Comparison of ENCODE assay signal across 9 mouse cellular contexts in genomic region chr5:122285767-122286150, GRCm38 (mm10). TPM values are rescaled to one million over a fixed set of nuclear protein-coding genes. Genes with fewer than 3 reads are reported as not detected.
DNase-seq lines count a peak whose midpoint lies in the region; ATAC-seq and TF ChIP-seq lines count a peak whose summit lies in the region.
"Had no signal": no experiment of that assay in that cellular context is flagged by ENCODE, and none has a peak within 500 bp of the region (broad histone marks: within the 10 kb centered on the region; RNA-seq: fewer than 3 reads in every experiment).

No protein-coding gene starts in this region.

- intact Hi-C loops in heart, postnatal 14 days (cut with DNase I) = no loop called here

- DNase-seq in heart, postnatal 14 days = no peak
- no peak for DNase-seq in G1E (ENCODE audit: low spot score)
- no peak for DNase-seq in hindbrain, embryonic 11.5 days (ENCODE audit: low spot score)
- no peak for DNase-seq in midbrain, embryonic 11.5 days (ENCODE audit: low spot score, missing footprints)
- no peak for DNase-seq in right cerebral cortex, postnatal 14 days
- DNase-seq in right cerebral cortex, adult 2 months (ENCODE audit: low spot score in 2 of 2) = no peak

- H3K4me3 ChIP-seq in heart, embryonic 14.5 days (ENCODE audit: control insufficient read depth in 1 of 2, insufficient read depth in 1 of 2, low read depth in 1 of 2, low read length in 2 of 2) = peak overlapping the region; percentile 63 to 97
- H3K4me3 ChIP-seq in G1E (ENCODE audit: low read depth, low read length) = peak overlapping the region; percentile 76; the same call in 1 of the 2 replicates
- H3K4me3 ChIP-seq in hindbrain, embryonic 11.5 days (ENCODE audit: low read depth, low read length) = peak overlapping the region; percentile 95; the same call in 1 of the 2 replicates
- H3K4me3 ChIP-seq in midbrain, embryonic 11.5 days (ENCODE audit: low read depth, low read length) = peak overlapping the region; percentile 99

- no peaks in the 10 kb centered on the region for H3K9me3 ChIP-seq in heart, embryonic 14.5 days (ENCODE audit: control insufficient read depth, low read length)
- H3K9me3 ChIP-seq in G1E (replicated peaks) = no peaks in the 10 kb centered on the region
- no peaks in the 10 kb centered on the region for H3K9me3 ChIP-seq in hindbrain, embryonic 11.5 days (ENCODE audit: control insufficient read depth, low read length)
- no peaks in the 10 kb centered on the region; the same call in 1 of the 2 replicates for H3K9me3 ChIP-seq in midbrain, embryonic 11.5 days (ENCODE audit: control insufficient read depth, low read length)

- no peak for ATAC-seq in heart, embryonic 14.5 days (ENCODE audit: insufficient number of reproducible peaks, insufficient read depth, low FRiP score, low read depth)
- no peak for ATAC-seq in G1E (ENCODE audit: extremely low read depth, insufficient number of reproducible peaks, low FRiP score, poor library complexity, severe bottlenecking)
- ATAC-seq in hindbrain, embryonic 11.5 days (ENCODE audit: low FRiP score) = no peak
- ATAC-seq in midbrain, embryonic 11.5 days (ENCODE audit: low FRiP score) = no peak
- ATAC-seq in frontal cortex, adult (ENCODE audit: low TSS enrichment) = no peak

- whole genome bisulfite sequencing in heart, embryonic 14.5 days = 47% methylated on average over 7 of the region's 7 CpGs
- 65% methylated on average over 7 of the region's 7 CpGs for WGBS in hindbrain, embryonic 11.5 days
- WGBS in midbrain, embryonic 11.5 days = 65% methylated on average over 7 of the region's 7 CpGs

- peaks cover 13% of the 10 kb centered on the region for H3K36me3 ChIP-seq in heart, embryonic 14.5 days (ENCODE audit: control insufficient read depth, insufficient read depth, low read length)
- H3K36me3 ChIP-seq in G1E (replicated peaks) = peaks cover 38% of the 10 kb centered on the region
- H3K36me3 ChIP-seq in hindbrain, embryonic 11.5 days (ENCODE audit: control insufficient read depth, insufficient read depth, low read length) = no peaks in the 10 kb centered on the region
- H3K36me3 ChIP-seq in midbrain, embryonic 11.5 days (ENCODE audit: control insufficient read depth, insufficient read depth, low read length) = no peaks in the 10 kb centered on the region

- H3K27me3 ChIP-seq in heart, embryonic 14.5 days (ENCODE audit: control insufficient read depth, insufficient read depth, low read length) = no peaks in the 10 kb centered on the region
- H3K27me3 ChIP-seq in G1E (ENCODE audit: insufficient read depth, low read length) = peaks cover 5% of the 10 kb centered on the region
- H3K27me3 ChIP-seq in hindbrain, embryonic 11.5 days (ENCODE audit: control insufficient read depth, insufficient read depth, low read length) = no peaks in the 10 kb centered on the region
- H3K27me3 ChIP-seq in midbrain, embryonic 11.5 days (ENCODE audit: control insufficient read depth, insufficient read depth, low read length) = no peaks in the 10 kb centered on the region
- H3K27me3 ChIP-seq: Patski had no signal

- peak overlapping the region; percentile 45 to 86 for H3K27ac ChIP-seq in heart, embryonic 14.5 days (replicated peaks in 1 of 2; ENCODE audit: control insufficient read depth in 1 of 2, insufficient read depth in 1 of 2, low read depth in 2 of 2, low read length in 2 of 2)
- H3K27ac ChIP-seq in hindbrain, embryonic 11.5 days (ENCODE audit: low read depth, low read length) = no peak overlapping the region
- no peak overlapping the region for H3K27ac ChIP-seq in midbrain, embryonic 11.5 days (ENCODE audit: low read depth, low read length)

- H3K9ac ChIP-seq in heart, embryonic 14.5 days (ENCODE audit: low read length) = peak overlapping the region; percentile 95
- no peak overlapping the region for H3K9ac ChIP-seq in hindbrain, embryonic 11.5 days (ENCODE audit: low read depth, low read length)
- no peak overlapping the region for H3K9ac ChIP-seq in midbrain, embryonic 11.5 days (ENCODE audit: low read length)

- no peak for TF ChIP-seq CTCF in G1E (IDR thresholded peaks at IDR 0.05; ENCODE audit: low read depth, low read length)

- peaks cover 8 to 34% of the 10 kb centered on the region in 2 experiments for H3K4me1 ChIP-seq in heart, embryonic 14.5 days (ENCODE audit: control insufficient read depth in 2 of 2, insufficient read depth in 2 of 2, low read length in 2 of 2)
- peaks cover 39% of the 10 kb centered on the region for H3K4me1 ChIP-seq in G1E (ENCODE audit: insufficient read depth, low read depth, low read length)
- peaks cover 3% of the 10 kb centered on the region; the same call in 1 of the 2 replicates for H3K4me1 ChIP-seq in hindbrain, embryonic 11.5 days (replicated peaks; ENCODE audit: control insufficient read depth, insufficient read depth, low read length)
- peaks cover 15% of the 10 kb centered on the region for H3K4me1 ChIP-seq in midbrain, embryonic 11.5 days (ENCODE audit: control insufficient read depth, insufficient read depth, low read length)

- peak overlapping the region; percentile 97 for H3K4me2 ChIP-seq in heart, embryonic 14.5 days (ENCODE audit: low read length)
- peak overlapping the region; percentile 97 for H3K4me2 ChIP-seq in hindbrain, embryonic 11.5 days (replicated peaks; ENCODE audit: low read depth, low read length)
- H3K4me2 ChIP-seq in midbrain, embryonic 11.5 days = peak overlapping the region; percentile 98

RNA-seq across cellular contexts. Expression of gene Pptc7, which starts 1.6 kb away (rescaled TPM):
- 13.0 and 16.3 TPM in 2 replicates for polyA plus RNA-seq in heart, embryonic 14.5 days (2014; fragmentation: Nextera tagmentation; extraction: Ambion mirVana)
- 10 to 100 TPM; 85.5 to 87.2 TPM for total RNA-seq in heart, postnatal 14 days (2021)
- total RNA-seq in G1E (2014; fragmentation: Nextera tagmentation) (11.3 and 12.5 TPM in 2 replicates), G1E (2017) (15.3 and 16.7 TPM in 2 replicates)
- polyA plus RNA-seq in G1E (2012) = 10.6 and 11.4 TPM in 2 replicates
- 8.1 and 8.4 TPM in 2 replicates for polyA plus RNA-seq in hindbrain, embryonic 11.5 days (2014; fragmentation: Nextera tagmentation; extraction: Ambion mirVana)
- polyA plus RNA-seq in midbrain, embryonic 11.5 days (2014; fragmentation: Nextera tagmentation; extraction: Ambion mirVana) = 7.6 and 8.8 TPM in 2 replicates

RNA-seq across cellular contexts. Expression of gene Tctn1, which starts 21.5 kb away (rescaled TPM):
- 3.4 and 3.7 TPM in 2 replicates for polyA plus RNA-seq in heart, embryonic 14.5 days (2014; fragmentation: Nextera tagmentation; extraction: Ambion mirVana)
- 1 to 10 TPM; 5.2 to 6.7 TPM for total RNA-seq in heart, postnatal 14 days (2021)
- total RNA-seq in G1E (2014; fragmentation: Nextera tagmentation) (10.2 and 10.9 TPM in 2 replicates), G1E (2017) (5.0 and 6.3 TPM in 2 replicates)
- polyA plus RNA-seq in G1E (2012) = 12.0 TPM in 2 replicates
- polyA plus RNA-seq in hindbrain, embryonic 11.5 days (2014; fragmentation: Nextera tagmentation; extraction: Ambion mirVana) = 4.4 and 5.6 TPM in 2 replicates
- 4.3 and 4.8 TPM in 2 replicates for polyA plus RNA-seq in midbrain, embryonic 11.5 days (2014; fragmentation: Nextera tagmentation; extraction: Ambion mirVana)

Comparison
In these comparisons a context has a peak if more than half of its experiments do, and no peak if none do; other contexts are left out.
1. H3K27ac ChIP-seq: peak in heart, embryonic 14.5 days (2 of 2); none in hindbrain, embryonic 11.5 days (single experiment) and midbrain, embryonic 11.5 days (single experiment).
2. Peak in every context shown above with its lines, with median percentiles within 50 percentile points of each other: H3K4me2 ChIP-seq and H3K4me3 ChIP-seq.